Mouse (Mus musculus) spleen, postnatal 14 days (tissue): ENCODE measurements around the gene C2cd4b.

Experiments
- DNase-seq, 2 experiments: peaks; one replicate each; pipeline ENCODE4 v3.0.0; 2021 to 2022; ENCODE audit warnings: low spot score in 2 of 2

C2cd4b gene

DNA sequence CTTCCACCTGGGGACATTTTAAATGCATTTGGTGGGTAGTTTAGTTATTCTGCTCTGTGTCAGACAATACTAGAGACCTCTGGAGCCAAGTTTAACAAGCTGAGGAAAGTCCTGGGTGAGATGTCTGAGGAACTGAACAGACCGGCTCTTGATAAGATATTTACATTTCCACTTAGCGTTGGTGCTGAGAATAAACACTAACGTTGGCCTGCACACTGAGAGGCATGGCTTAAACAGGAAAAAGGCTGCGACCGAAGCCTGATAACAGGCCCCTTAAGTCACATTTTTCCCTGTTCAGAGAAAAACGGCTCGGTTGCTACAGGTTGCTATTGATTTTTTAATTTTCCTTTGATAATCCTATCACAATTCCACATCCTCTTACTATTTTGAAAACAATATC, 12.1 kb downstream of the C2cd4b start:
- DNase-seq: no peak

DNA sequence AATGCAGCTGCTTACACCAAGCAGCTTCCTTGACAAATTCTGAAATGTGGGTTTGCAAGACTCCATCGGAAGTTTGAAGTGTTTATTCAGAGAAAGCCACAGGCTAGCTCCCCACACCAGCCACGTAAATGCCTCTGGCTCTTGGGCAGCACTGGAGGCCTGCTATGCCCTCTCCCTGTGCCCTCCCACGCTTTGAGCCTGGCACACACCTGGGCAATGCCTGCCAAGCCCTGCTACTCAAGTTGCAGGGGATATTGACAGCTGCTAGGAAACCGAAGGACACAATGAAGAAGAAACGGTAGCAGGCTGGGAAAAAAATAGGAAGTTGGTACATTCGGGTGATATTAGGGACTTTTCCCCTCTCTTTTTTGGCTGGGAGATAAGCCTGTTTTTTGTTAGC, 15.0 kb downstream of the C2cd4b start:
- DNase-seq: no peak

DNA sequence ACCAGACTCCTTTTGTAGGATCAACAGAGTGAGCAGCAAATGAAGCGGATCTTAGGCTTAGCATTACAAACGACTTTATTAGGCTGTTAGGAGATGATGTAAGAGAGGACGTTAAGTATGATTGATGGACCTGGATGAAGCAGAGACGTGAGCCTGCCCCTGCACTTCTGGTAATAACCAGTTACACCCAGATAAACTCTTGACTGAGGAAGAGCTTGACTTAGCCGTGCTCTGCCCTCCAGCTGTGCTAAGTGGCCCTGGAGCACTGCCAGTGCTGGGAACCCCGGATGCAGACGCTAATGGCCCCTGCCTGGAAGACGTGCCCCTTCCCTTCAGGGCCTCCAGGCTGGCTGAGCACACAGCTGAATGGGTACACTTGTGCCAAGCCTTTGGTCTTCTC, 19.3 kb downstream of the C2cd4b start:
- no peak for DNase-seq

DNA sequence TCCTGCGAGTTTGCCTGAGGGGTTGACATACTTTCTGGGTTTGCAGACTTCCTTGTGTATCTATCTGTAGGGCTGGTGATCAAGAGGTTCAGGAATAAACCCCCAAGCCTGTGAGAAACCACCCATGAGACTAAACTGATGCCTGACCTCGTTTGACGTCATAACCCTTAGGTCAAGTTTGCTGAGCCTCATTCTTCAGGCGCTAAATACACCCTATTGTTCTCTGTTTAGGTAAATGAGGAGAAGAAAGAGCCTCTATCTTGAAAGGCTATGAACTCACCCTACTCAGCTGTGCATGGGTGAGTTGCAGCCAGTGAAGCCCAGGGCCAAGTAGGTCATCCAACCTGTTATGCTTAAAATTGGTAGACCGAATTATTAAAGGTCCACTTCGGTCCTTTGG, 23.5 kb downstream of the C2cd4b start:
- no peak for DNase-seq

DNA sequence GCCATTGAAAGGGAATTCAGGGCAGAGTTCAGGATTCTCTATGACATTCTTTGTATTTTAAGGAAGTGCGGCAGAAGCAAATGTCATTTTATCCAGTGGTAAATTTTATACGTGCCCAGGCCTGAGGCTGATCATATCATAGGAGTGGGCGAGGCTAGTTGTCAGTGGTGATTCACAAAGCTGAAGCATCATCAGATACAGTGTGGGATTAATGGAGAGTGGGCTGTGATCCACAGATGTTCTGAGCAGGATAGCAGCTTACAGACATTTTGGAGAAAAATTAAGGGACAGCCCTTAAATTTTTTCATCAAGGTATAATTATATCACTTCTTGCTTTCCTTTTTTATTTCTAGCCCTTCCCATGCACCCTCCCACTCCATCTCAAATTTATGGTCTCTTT, 24.2 kb downstream of the C2cd4b start:
- no peak for DNase-seq

DNA sequence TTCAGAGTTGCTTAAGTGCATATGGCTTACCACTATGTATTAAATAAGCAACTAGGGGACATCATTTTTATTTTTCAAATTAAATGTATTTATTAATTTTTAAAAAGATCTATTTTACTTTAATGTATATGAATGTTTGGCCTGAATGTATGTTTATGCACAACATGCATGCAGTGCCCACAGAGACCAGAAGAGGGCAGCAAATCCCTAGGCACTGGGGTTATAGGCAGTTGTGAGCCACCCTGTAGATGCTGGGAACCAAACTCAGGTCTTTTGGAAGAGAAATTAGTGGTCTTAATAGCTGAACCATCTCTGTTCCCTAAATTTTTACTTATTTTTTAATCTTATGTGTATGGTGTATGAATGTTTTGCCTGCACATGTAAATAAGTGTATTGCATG, 24.7 kb downstream of the C2cd4b start:
- no peak for DNase-seq

DNA sequence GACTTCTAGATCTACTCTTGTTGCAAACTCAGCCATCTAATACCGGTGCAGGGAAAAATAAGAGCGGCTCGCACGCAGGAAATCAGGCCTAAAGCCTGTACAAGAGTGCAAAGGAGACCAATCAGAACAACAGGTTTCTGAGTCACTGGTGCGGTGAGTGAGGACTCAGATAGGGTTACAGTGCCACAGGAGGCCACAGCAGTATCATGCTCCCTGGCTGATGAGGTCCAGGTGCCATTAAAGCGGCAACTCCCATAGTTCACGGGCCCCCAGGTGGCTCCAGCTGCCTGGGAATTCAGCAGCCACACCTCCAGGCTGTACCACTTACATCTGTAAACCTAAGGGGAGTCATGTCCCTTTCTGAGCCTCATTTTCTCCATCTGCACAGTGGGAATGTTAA, 27.1 kb downstream of the C2cd4b start:
- no peak for DNase-seq

DNA sequence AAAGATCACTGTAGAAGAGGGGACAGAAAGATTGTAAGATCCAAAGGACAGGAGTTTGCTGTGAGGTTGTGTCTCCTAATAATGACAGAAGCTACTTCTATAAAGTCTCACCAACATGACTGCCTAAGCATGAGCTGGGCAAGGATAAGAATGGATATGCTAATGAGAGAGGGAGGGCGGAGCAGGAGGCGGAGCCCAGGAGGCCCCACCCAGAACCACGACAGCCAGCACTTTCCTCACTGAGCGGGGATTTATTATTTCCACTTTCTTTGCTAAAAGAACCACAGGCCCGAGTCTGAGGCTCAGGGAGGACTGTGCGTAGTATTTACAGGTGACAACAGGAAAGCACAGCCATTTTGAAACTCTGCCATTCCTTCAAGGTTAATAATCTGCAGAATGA, 28.4 kb downstream of the C2cd4b start:
- no peak for DNase-seq

DNA sequence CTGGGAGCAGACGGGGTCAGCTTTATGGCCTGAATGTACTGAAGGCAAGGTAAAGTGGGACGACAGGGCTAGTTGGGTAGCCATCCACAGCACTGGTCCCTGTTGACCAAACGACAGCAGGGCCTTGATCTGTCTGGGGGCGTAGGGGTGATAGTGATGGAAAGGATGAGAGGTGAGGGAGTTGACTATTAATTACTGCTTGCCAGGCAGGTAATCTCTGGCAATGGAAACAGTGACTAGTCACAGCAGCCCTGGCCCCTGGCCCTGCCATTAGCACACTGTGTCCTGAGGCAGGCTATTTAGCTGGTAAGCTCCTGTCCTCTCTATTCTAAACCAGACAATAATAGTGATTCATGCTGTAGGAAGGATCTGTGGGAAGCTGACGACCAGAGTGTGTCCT, 33.2 kb downstream of the C2cd4b start:
- no peak for DNase-seq

DNA sequence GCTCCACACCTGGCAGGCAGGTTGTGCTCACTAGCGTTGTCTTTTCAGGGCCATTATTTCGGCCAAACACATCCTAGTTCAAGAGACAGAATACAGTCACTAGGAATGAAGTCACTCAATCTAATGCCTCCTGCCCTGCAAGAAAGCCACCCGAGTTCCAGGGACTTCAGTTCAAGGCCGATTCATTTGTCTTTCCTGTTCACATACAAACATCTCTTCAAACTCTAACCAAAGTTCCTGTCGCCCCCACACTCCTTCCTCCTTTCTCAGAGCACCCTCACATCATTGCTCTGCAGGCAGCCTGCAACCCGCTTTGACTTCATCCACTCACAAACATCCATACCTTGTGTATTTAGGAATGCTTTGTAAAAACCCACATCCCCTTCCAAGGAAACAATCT, 34.3 kb downstream of the C2cd4b start:
- DNase-seq: no peak

DNA sequence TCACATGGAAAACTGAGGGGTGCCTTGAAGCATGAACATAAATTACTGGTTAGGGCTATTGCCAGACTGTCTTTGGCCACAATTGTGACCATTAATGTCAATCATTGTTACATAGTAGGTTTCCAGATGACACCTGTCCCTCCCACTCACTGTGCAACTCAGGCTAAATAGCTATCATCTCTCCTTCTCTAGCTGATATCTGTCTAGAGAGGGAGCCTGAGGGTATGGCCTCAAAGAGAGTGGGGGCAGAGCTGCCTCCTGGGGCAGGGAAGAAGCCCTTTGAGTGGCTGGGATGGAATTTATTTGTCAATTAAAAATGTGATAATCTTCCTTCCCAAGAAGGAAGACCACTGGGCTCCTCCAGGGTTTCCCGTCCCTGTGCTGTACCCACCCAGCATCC, 35.0 kb downstream of the C2cd4b start:
- DNase-seq: no peak

DNA sequence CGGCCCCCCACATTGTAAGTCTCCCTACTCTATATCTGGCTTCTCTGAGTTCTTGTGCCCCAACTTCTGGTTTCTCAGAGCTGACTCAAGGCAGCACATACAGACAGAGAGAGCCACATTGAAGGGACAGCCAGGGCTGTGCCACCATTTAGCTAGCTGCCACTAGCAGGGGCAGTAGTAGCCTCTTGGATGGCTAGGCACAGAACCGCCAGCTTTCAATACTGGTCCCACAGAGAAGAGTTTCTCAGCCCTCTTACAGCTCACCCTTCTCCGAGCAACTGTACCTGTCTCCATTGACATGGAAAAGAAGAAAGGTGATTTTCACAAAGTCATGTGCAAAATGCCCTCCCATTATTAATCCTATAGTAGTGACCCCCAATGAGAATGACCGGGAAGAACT, 35.4 kb downstream of the C2cd4b start:
- no peak for DNase-seq

DNA sequence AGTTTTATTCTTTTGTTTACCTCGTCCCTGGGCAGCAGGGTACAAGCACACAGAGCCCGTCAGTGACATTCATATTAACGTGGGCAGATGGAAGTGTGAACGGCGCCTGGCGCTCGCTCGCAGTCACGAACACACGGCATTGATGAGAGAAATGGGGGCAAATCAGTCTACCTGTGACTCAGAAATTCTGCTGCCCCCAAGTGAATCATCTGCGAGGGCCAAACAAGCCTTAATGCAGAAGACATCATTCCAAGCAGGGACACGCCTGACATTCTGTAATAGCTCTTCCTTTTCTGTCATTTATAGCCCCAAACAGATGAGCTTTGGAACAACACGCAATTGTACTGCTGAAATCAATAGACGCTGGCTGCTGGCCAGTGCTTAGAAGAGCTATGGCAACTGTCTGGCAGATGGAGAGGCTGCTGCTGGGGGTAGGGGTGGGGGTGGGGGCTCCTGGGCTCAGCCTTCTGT, 36.0 kb downstream of the C2cd4b start:
- DNase-seq: no peak

DNA sequence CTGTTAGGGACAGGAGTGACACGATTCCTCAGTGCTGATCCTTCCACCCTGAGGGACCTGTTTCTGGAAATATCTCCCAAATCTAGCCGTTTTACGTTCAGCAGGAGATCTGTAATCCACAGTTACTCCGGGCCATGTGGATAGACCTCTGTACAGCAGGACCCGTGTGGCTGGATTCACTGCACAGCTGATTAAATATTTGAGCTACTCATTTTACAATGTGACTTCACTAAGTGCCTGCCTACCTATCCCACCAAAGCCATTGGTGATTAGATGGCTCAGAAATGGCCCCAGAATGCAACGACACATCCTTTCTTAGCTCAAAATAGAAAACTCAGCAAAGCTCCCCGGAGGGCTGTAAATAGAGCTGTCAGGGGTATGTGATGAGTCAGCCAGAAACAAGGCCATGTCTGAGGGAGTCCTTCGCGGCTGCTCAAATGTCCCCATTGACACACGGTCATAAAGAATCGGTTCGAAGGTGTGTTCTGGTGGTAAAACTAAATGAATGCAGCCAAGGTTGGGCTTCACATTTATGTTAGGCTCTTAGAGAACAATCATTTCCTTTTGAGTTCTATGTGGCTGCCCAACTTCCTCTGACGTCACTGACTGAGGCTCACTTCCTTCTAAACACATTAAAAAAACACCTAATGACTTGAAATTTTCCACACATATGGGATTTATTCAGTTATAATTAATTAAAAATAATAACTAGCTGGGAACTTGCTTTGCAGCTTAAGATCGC, 40.0 kb downstream of the C2cd4b start:
- DNase-seq: no peak

DNA sequence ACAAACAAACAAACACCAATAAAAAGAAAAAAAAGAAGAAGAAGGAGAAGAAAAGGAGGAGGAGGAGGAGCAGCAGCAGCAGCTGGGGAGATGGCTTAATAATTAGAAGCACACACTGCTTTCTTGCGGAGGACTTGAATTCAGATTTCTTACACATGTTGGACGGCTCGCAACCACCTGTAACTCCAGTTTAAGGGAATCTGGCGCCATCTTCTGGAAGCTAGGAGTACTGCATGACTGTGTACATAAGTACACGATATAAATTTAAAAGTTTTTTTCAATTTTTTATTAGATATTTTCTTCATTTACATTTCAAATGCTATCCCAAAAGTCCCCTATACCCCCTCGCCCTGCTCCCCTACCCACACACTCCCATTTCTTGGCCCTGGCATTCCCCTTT, 43.0 kb downstream of the C2cd4b start:
- peak in 1 of 2 experiments; percentile 42 for DNase-seq

DNA sequence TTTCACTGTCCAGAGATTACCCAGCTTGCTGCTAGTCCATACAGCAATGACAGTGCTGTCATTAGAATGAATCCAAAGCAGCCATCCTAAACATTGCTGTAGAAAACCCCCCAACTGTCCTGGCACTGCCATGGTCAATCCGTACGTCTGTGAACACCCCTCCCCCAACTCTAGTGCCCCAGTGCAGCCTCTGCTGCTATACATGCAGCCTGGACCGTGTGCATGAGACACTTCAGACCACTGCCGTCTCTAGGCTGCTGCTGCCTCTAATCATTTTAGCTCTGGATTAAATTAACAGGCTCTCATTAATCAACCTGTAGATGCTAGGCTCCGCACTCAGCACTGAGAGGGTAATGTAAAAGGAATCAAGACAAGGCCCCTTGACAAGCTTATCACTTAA, 47.8 kb downstream of the C2cd4b start:
- no peak for DNase-seq

DNA sequence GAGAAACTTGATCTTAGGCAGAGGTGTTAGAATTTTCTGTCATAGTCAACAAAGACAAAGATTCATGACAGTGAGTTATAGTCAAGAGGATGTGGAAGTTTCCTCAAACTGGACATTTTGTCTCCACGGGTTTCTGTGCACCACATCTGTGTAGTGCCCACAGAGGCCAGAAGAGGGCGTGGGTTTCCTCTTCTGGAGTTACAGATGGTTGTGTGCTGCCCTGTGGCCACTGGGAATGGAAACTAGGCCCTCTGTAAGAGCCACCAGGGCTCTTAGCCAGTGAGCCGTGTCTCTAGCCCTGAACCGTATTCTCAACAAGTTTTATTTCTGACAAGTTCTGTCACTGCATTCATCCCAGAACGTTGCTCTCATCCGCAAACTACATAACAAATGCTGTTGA, 51.3 kb downstream of the C2cd4b start:
- no peak for DNase-seq
